Mouse (Mus musculus) lung, postnatal 0 days (tissue): ENCODE measurements at regions not wholly inside any gene's neighbourhood (a gene's known extent, or its start where the extent isn't known, plus 50 kb on each side); places are given as distances from the start of the nearest gene placed in this dataset.

Experiments used
- ATAC-seq: fragments of 200-750 bp; cut with Nextera tagmentation; 2 replicates; pipeline ENCODE4 v1.8.0; 2017; ENCODE audit warnings: moderate library complexity
- DNase-seq: peaks from one replicate; pipeline ENCODE4 v3.0.0-alpha.2; 2016; ENCODE audit warnings: low spot score
- H3K27ac ChIP-seq: fragments of 300-500 bp; sonication (generic); 2 replicates; pipeline ENCODE4 v1.5.1; 2014; ENCODE audit warnings: antibody characterized with exemption, mild to moderate bottlenecking, low read length, mixed read lengths
- H3K27me3 ChIP-seq: fragments of 300-500 bp; sonication (generic); replicated peaks from 2 replicates; pipeline ENCODE4 v1.6.1; 2014; ENCODE audit warnings: low read length, mixed read lengths; ENCODE audit not compliant: insufficient read depth
- H3K36me3 ChIP-seq: fragments of 300-500 bp; sonication (generic); 2 replicates; pipeline ENCODE4 v1.6.1; 2014; ENCODE audit warnings: low read length, mixed read lengths; ENCODE audit not compliant: insufficient read depth
- H3K4me1 ChIP-seq: fragments of 300-500 bp; sonication (generic); 2 replicates; pipeline ENCODE4 v1.6.1; 2014; ENCODE audit warnings: antibody characterized with exemption, low read depth, low read length, mixed read lengths; ENCODE audit not compliant: insufficient read depth
- H3K4me2 ChIP-seq: fragments of 300-500 bp; sonication (generic); replicated peaks from 2 replicates; pipeline ENCODE4 v1.6.1; 2014; ENCODE audit warnings: low read depth, mild to moderate bottlenecking, low read length, moderate library complexity, mixed read lengths
- H3K4me3 ChIP-seq: fragments of 300-500 bp; sonication (generic); 2 replicates; pipeline ENCODE4 v1.5.1; 2014; ENCODE audit warnings: low read depth, low read length
- H3K9ac ChIP-seq: fragments of 300-500 bp; sonication (generic); replicated peaks from 2 replicates; pipeline ENCODE4 v1.6.1; 2014; ENCODE audit warnings: low read depth, mild to moderate bottlenecking
- H3K9me3 ChIP-seq: fragments of 300-500 bp; sonication (generic); 2 replicates; pipeline ENCODE4 v1.6.1; 2016; ENCODE audit warnings: low read length, mixed read lengths
- CTCF ChIP-seq: IDR thresholded peaks from 2 replicates; pipeline ENCODE4 v1.5.1; 2016; ENCODE audit warnings: antibody characterized with exemption, mild to moderate bottlenecking
- EP300 ChIP-seq: IDR thresholded peaks from 2 replicates; pipeline ENCODE4 v1.6.1; 2016; ENCODE audit warnings: antibody characterized with exemption, mild to moderate bottlenecking, control low read depth
- WGBS: fragments of 180-500 bp; shearing (Covaris S2); extraction: QIAGEN DNeasy Blood & Tissue Kit; methylation state at CpG from one replicate; pipeline ENCODE4 v1.1.7; 2014; 5-methylcytosine and 5-hydroxymethylcytosine counted together

DNA sequence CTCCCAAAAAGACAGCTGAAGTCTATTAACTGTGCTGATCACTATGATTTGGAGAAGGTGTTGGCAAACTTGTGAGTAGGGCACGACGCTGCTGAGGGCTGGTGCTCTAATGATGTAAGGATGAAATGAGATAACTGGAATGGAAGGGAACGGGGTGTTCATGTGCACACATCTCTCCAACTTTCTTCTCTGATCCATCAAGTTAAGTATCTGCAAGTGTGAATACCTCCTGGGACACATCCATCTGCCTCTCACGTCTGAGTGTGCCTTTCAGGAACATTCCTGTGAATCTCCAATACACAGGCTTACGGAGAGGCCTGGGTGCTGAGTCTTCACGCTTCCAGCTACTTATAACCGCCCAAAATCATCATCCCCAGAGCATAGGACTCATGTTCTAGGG is 112.0 kb upstream of the N6amt1 start:
- DNase-seq (no peak), ATAC-seq (no peak)
- TF ChIP-seq CTCF (no peak), EP300 (no peak)
- Histone ChIP-seq H3K9me3 (no peaks in the 10 kb centered on the region), H3K27ac (no peak overlapping the region), H3K27me3 (no peaks in the 10 kb centered on the region), H3K36me3 (no peaks in the 10 kb centered on the region), H3K4me1 (no peaks in the 10 kb centered on the region), H3K4me3 (no peak overlapping the region), H3K9ac (no peak overlapping the region), H3K4me2 (no peak overlapping the region)
- 79% methylated on average over 7 of the region's 7 CpGs for WGBS

DNA sequence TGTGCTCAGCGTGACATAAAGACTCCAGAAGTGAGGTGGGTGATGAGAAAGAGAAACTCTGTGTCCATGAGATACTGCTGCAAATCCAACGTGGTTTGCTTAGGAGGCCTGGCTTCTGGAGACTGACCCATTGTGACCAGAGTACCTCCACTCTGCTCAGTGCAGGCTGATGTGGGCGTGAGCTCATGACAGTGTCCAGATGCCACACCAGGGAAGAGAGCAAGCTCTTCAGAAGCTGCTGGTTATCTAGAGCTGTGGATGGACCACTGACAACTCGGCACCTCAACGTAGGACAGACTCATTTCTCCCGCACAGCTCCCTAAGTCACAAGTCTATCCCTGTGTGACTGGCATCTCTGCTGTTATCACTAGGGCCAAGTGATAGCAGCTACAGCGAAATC is 114.9 kb upstream of the N6amt1 start:
- Histone ChIP-seq H3K9ac (no peak overlapping the region), H3K27me3 (no peaks in the 10 kb centered on the region), H3K36me3 (no peaks in the 10 kb centered on the region), H3K9me3 (no peaks in the 10 kb centered on the region), H3K4me1 (no peaks in the 10 kb centered on the region), H3K4me2 (no peak overlapping the region), H3K4me3 (no peak overlapping the region), H3K27ac (no peak overlapping the region)
- DNase-seq (no peak), ATAC-seq (no peak)
- 72% methylated on average over 7 of the region's 7 CpGs for WGBS
- TF ChIP-seq EP300: no peak
- TF ChIP-seq CTCF: no peak

DNA sequence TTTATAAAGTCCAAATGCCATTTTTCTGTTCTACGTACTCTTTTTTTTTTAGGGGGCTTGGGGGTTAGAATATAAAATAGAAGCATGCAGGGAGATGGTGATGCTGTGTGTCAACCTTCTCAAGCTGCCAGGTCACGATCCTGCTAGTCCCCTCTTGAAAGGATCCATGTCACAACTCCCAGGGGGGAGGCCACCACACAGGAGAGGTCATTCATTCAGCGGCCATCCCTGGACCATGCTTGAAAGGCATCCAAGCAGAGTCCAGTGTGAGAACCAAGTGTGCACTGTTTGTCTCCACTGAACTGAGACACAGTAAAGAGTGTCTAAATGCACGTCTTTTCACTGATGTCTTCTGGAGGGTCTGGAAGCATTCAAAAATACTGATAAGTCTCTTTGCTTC is 119.8 kb upstream of the N6amt1 start:
- no peak for ATAC-seq
- no peak overlapping the region for H3K4me3 ChIP-seq
- DNase-seq: no peak
- 64% methylated on average over 4 of the region's 4 CpGs for WGBS
- H3K36me3 ChIP-seq: no peaks in the 10 kb centered on the region
- H3K4me1 ChIP-seq: no peaks in the 10 kb centered on the region
- no peak for TF ChIP-seq EP300
- no peaks in the 10 kb centered on the region for H3K9me3 ChIP-seq
- no peaks in the 10 kb centered on the region for H3K27me3 ChIP-seq
- H3K27ac ChIP-seq: no peak overlapping the region
- H3K9ac ChIP-seq: no peak overlapping the region
- H3K4me2 ChIP-seq: no peak overlapping the region

DNA sequence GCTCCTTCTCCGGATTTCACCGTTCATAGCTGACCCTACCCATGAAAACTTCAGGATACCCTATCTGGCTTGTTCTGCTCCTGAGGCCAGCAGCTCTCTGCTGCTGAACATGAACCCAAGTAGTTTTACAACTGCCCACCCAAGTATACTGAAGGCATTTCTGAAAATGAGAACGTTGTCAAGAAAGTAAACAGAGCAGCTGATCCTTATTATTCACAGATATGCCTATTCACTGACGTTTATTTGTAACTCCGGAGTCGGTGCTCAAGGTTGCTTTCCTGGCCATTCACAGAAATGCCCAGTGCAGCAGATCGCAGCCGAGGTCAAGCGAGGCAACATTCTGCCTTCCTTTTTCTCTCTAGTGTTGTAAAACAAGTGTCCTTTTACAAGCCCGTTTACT is 128.4 kb upstream of the N6amt1 start:
- Histone ChIP-seq H3K9me3 (no peaks in the 10 kb centered on the region), H3K4me1 (no peaks in the 10 kb centered on the region), H3K4me2 (no peak overlapping the region), H3K36me3 (no peaks in the 10 kb centered on the region), H3K4me3 (no peak overlapping the region), H3K27ac (peak overlapping the region; percentile 68), H3K9ac (no peak overlapping the region), H3K27me3 (no peaks in the 10 kb centered on the region)
- TF ChIP-seq CTCF (no peak), EP300 (no peak)
- ATAC-seq (peak; percentile 64), DNase-seq (peak; percentile 66)
- WGBS: 53% methylated on average over 10 of the region's 10 CpGs

DNA sequence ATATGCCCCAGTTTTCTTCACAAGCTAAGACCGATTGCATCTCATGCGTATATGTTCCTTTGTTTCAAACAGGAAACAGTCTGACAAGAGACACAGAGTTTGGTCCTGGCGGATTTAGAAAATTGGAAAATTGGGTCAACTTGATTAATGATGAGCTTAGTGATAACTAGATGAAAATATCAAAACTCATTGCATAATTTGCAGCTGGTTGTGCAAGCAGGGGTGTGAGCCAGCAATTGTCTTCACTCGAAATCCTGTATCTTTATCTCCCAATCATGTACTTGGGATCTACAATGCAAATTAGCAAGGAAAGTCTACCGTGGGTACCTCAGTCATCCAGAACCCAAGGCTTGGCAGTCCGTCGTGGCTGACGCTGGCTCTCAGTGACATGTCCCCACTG is 128.9 kb upstream of the N6amt1 start:
- no peaks in the 10 kb centered on the region for H3K9me3 ChIP-seq
- no peak overlapping the region for H3K9ac ChIP-seq
- peak; percentile 60 for ATAC-seq
- peak; percentile 75 for DNase-seq
- H3K4me2 ChIP-seq: no peak overlapping the region
- TF ChIP-seq EP300: peak; percentile 80; the same call in 1 of the 2 replicates
- no peak for TF ChIP-seq CTCF
- H3K27me3 ChIP-seq: no peaks in the 10 kb centered on the region
- 50% methylated on average over 8 of the region's 8 CpGs for WGBS
- no peaks in the 10 kb centered on the region for H3K4me1 ChIP-seq
- peak overlapping the region; percentile 68 for H3K27ac ChIP-seq
- no peak overlapping the region for H3K4me3 ChIP-seq
- no peaks in the 10 kb centered on the region for H3K36me3 ChIP-seq

DNA sequence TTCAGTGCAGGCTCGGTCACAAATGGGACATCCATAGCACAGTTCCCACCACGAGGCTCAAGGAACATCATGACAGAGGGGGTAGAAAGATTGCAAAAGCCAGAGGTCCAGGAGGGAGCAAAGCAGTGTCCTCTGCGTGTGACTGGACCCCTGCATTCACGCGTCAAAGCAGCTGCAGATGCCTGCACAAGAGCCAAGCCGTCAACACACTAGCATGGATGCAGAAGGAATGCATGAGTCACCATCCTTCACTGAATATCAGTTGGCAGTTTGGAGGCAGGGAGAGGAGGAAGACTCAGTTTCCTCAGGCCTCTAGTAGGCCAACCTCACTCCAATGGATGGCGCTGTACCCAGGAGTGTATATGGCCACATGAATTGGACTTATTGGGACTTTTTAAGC is 130.0 kb upstream of the N6amt1 start:
- H3K4me3 ChIP-seq: no peak overlapping the region
- H3K4me2 ChIP-seq: no peak overlapping the region
- TF ChIP-seq EP300: no peak
- TF ChIP-seq CTCF: no peak
- no peaks in the 10 kb centered on the region for H3K27me3 ChIP-seq
- peak overlapping the region; percentile 68 for H3K27ac ChIP-seq
- no peak for ATAC-seq
- no peaks in the 10 kb centered on the region for H3K36me3 ChIP-seq
- H3K9ac ChIP-seq: no peak overlapping the region
- no peaks in the 10 kb centered on the region for H3K4me1 ChIP-seq
- WGBS: 80% methylated on average over 7 of the region's 7 CpGs
- no peak for DNase-seq
- H3K9me3 ChIP-seq: no peaks in the 10 kb centered on the region

DNA sequence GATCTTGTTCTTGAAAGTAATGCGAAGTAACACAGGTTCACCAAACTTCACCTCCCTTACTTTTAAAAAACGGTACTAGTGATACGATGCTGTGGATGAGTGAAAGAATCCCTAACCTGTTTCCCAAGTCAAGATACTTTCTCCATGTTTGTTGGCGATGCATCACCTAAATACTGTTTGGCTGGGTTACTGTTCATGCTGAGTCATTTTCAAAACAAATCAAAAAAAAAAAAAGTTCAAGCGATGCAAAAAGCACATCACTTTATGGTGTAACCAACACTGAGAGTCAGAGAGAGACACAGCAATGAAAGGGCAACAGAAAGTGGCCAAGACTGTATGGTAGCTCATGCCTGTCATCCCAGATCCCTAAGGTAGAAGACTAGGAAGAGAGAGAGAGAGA is 133.4 kb upstream of the N6amt1 start:
- 90% methylated on average over 5 of the region's 5 CpGs for WGBS

More for the DNA sequence above, 133.4 kb upstream of the N6amt1 start:
- no peaks in the 10 kb centered on the region for H3K36me3 ChIP-seq
- no peak overlapping the region for H3K27ac ChIP-seq
- TF ChIP-seq CTCF (no peak), EP300 (no peak)
- H3K9ac ChIP-seq: no peak overlapping the region
- H3K4me2 ChIP-seq: no peak overlapping the region
- no peak overlapping the region for H3K4me3 ChIP-seq
- DNase-seq (no peak), ATAC-seq (no peak)
- no peaks in the 10 kb centered on the region for H3K9me3 ChIP-seq
- H3K27me3 ChIP-seq: no peaks in the 10 kb centered on the region
- no peaks in the 10 kb centered on the region for H3K4me1 ChIP-seq
